ENCODE assay signal across 13 mouse cellular contexts in the genomic region with DNA sequence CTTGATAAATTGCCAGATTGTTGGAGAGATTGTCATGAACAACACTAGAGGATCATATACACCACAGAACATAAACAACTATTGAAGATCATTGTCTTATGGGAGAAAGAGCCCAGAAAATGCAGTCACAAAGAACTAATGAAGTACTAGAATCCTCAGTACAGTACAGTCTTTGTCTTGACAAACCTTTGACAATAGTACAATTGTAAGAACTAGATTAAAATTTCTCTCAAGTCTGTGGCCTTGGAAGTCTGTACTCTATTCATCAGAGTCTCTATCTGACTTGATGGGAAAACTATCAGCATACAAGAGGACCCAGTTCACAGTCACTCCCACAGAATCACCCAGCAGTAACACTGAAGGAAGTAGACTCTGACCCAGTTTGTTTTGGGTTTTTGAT.
"Had no signal": no experiment of that assay in that cellular context is flagged by ENCODE, and none has a peak within 500 bp of the region (broad histone marks: within the 10 kb centered on the region; RNA-seq: fewer than 3 reads in every experiment).

No protein-coding gene starts in this region.

- H3K4me1 ChIP-seq: neural tube, embryonic 12.5 days had no signal

- DNase-seq: kidney, adult 8-10 months; kidney, postnatal 25 days; liver; liver, embryonic 13.5 days; liver, postnatal 0 days; lung, postnatal 36 days; midbrain, embryonic 14.5 days; right cerebral cortex, postnatal 14 days; thymus, adult 18-20 months; thymus, postnatal 14 days had no signal

- H3K9ac ChIP-seq: limb, embryonic 12.5 days; liver, embryonic 13.5 days; liver, postnatal 0 days; neural tube, embryonic 12.5 days had no signal

- H3K4me3 ChIP-seq: limb, embryonic 12.5 days; liver, embryonic 13.5 days; neural tube, embryonic 12.5 days had no signal

- H3K27ac ChIP-seq: liver, embryonic 13.5 days; neural tube, embryonic 12.5 days had no signal

- ATAC-seq: intestine, postnatal 0 days; liver, postnatal 0 days had no signal

- H3K4me2 ChIP-seq: limb, embryonic 12.5 days; liver, embryonic 13.5 days; neural tube, embryonic 12.5 days had no signal

- H3K36me3 ChIP-seq: liver, embryonic 13.5 days; neural tube, embryonic 12.5 days had no signal

- H3K27me3 ChIP-seq: liver, embryonic 13.5 days; neural tube, embryonic 12.5 days had no signal

- H3K9me3 ChIP-seq: limb, embryonic 12.5 days; liver, embryonic 13.5 days; neural tube, embryonic 12.5 days had no signal
